Comparison of ENCODE assay signal across 7 mouse cellular contexts in the genomic region with DNA sequence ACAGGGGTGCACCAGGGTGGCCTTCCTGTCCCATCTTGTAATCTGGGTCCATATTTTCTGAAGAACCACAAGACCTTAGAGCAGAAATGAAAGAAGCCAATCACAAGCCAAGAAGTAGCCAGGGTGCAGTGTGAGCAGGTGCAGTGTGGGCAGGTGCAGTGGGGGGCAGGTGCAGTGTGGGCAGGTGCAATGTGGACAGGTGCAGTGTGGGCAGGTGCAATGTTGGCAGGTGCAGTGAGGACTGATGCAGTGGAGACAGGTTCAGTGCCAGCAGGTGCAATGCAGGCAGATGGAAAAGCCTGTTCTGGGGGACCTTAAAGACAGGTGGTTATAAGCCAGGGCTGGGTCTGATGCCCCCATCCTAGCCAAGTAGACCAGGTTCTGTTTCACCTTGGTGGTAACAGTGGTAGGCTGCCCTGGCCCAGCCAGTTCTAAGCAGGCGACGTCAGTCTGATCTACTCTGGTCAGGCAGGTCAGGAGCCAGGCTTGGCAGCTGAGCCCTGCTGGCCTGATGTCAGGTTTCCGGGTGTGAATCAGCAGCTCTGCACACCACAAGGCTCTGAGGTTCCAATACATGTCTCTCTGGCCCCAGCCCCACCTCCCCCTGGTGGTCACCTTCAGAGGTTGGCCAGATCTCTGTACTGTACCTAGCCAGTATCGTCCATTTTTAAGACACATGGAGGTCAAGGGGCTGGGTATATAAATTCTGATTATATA.
DNase-seq lines count a peak whose midpoint lies in the region; ATAC-seq and TF ChIP-seq lines count a peak whose summit lies in the region.

No protein-coding gene starts in this region.

- peaks cover 83% of the 10 kb centered on the region for H3K27me3 ChIP-seq in CH12.LX (replicated peaks)
- H3K27me3 ChIP-seq in kidney, embryonic 16.5 days (ENCODE audit: insufficient read depth, low read length), result no peaks in the 10 kb centered on the region
- H3K27me3 ChIP-seq in myocyte (ENCODE audit: control insufficient read depth, insufficient read depth, insufficient read length), result peaks cover 17% of the 10 kb centered on the region

- H3K9me3 ChIP-seq in CH12.LX (replicated peaks; ENCODE audit: low read length), result no peaks in the 10 kb centered on the region
- H3K9me3 ChIP-seq in kidney, embryonic 16.5 days (ENCODE audit: low read length), result no peaks in the 10 kb centered on the region

- peak; percentile 7 for DNase-seq in CH12.LX (ENCODE audit: extremely low read depth)
- peak; percentile 27 to 71 for DNase-seq in adrenal gland, adult (ENCODE audit: inconsistent age in 2 of 2, low spot score in 1 of 2)
- DNase-seq in gastrocnemius, adult 2 months, result peak; percentile 84
- no peak for DNase-seq in left cerebral cortex, adult 18-20 months (ENCODE audit: low spot score in 2 of 2)
- DNase-seq in spleen, postnatal 4 days (ENCODE audit: low spot score in 2 of 2), result no peak

- intact Hi-C loops in gastrocnemius, adult 2 months (cut with DNase I), result no loop called here

- H3K36me3 ChIP-seq in CH12.LX (replicated peaks in 1 of 2; ENCODE audit: control insufficient read depth in 1 of 2, insufficient read depth in 1 of 2, low read length in 1 of 2) (no peaks in the 10 kb centered on the region), myocyte (ENCODE audit: control insufficient read depth, insufficient read depth) (no peaks in the 10 kb centered on the region)
- no peaks in the 10 kb centered on the region for H3K36me3 ChIP-seq in kidney, embryonic 16.5 days (ENCODE audit: insufficient read depth, low read length)

- 43% methylated on average over 4 of the region's 4 CpGs for WGBS in kidney, embryonic 16.5 days

- H3K4me2 ChIP-seq in CH12.LX (ENCODE audit: insufficient read depth, low read depth, poor library complexity, severe bottlenecking), result no peak overlapping the region
- no peak overlapping the region for H3K4me2 ChIP-seq in kidney, embryonic 16.5 days (replicated peaks; ENCODE audit: low read depth, low read length)
- H3K4me2 ChIP-seq in myocyte (ENCODE audit: low read depth), result no peak overlapping the region

- H3K4me3 ChIP-seq in CH12.LX (replicated peaks in 1 of 3; ENCODE audit: low read depth in 2 of 3, low read length in 2 of 3, poor library complexity in 1 of 3) (no peak overlapping the region), myocyte (no peak overlapping the region)
- no peak overlapping the region for H3K4me3 ChIP-seq in gastrocnemius, adult 2 months
- H3K4me3 ChIP-seq in kidney, embryonic 16.5 days (ENCODE audit: low read length), result no peak overlapping the region

- in situ Hi-C loops in CH12.LX (cut with MboI; ENCODE audit: low pct_ligation_motif_present, low pct_unique_long_range_greater_than_20kb, low sequenced_read_pairs), result no loop called here

- TF ChIP-seq POLR2A in CH12.LX (IDR thresholded peaks at IDR 0.05; ENCODE audit: low read depth, low read length) (no peak), myocyte (IDR thresholded peaks at IDR 0.05; ENCODE audit: insufficient read length, low read depth) (no peak)

- H3K4me1 ChIP-seq in CH12.LX (ENCODE audit: control insufficient read depth in 1 of 2, insufficient read depth in 2 of 2), result no peaks in the 10 kb centered on the region
- no peaks in the 10 kb centered on the region for H3K4me1 ChIP-seq in kidney, embryonic 16.5 days (ENCODE audit: insufficient read depth, low read length)

- H3ac ChIP-seq in myocyte (ENCODE audit: control insufficient read depth, insufficient read length), result no peak overlapping the region

- no peak overlapping the region for H3K27ac ChIP-seq in CH12.LX (ENCODE audit: insufficient read depth, low read depth)
- H3K27ac ChIP-seq in gastrocnemius, adult 2 months, result no peak overlapping the region
- no peak overlapping the region for H3K27ac ChIP-seq in kidney, embryonic 16.5 days (ENCODE audit: low read length)

- peak; percentile 9 for TF ChIP-seq RAD21 in CH12.LX (IDR thresholded peaks at IDR 0.05; ENCODE audit: low read depth, low read length)

- TF ChIP-seq CTCF in CH12.LX (conservative IDR thresholded peaks at IDR 0.05 in 1 of 2, IDR thresholded peaks at IDR 0.05 in 1 of 2; ENCODE audit: low read depth in 2 of 2, low read length in 2 of 2), result peak in 1 of 2 experiments; percentile 44; a peak in 2 of 4 replicates
- TF ChIP-seq CTCF in gastrocnemius, adult 2 months (IDR thresholded peaks at IDR 0.05), result peak; percentile 32; the same call in 1 of the 2 replicates

- peak; percentile 63 for ATAC-seq in kidney, embryonic 16.5 days (ENCODE audit: low FRiP score, low TSS enrichment)

- H3K79me2 ChIP-seq in CH12.LX (replicated peaks; ENCODE audit: control insufficient read depth, extremely low read depth, insufficient read depth, poor library complexity, severe bottlenecking) (no peaks in the 10 kb centered on the region), myocyte (ENCODE audit: control insufficient read depth, insufficient read depth) (no peaks in the 10 kb centered on the region)

- dilution Hi-C loops in CH12.LX (cut with MboI; ENCODE audit: extremely low pct_ligation_motif_present, extremely low pct_unique_long_range_greater_than_20kb, low sequenced_read_pairs), result no loop called here

- TF ChIP-seq EP300 in CH12.LX (IDR thresholded peaks at IDR 0.05; ENCODE audit: low read length), result no peak

- no peak overlapping the region for H3K9ac ChIP-seq in CH12.LX (ENCODE audit: insufficient read depth, low read depth)
- no peak overlapping the region for H3K9ac ChIP-seq in kidney, embryonic 16.5 days (replicated peaks; ENCODE audit: low read length)

TF ChIP-seq in CH12.LX, 34 proteins besides CTCF, POLR2A, EP300 and RAD21:
- TF ChIP-seq ZNF384 (IDR thresholded peaks at IDR 0.05; ENCODE audit: low read depth, low read length), result no peak
- peak; percentile 49 for TF ChIP-seq SMC3 (IDR thresholded peaks at IDR 0.05; ENCODE audit: low read depth, low read length)

TF ChIP-seq in myocyte, 11 proteins besides CTCF, POLR2A, EP300 and RAD21:
- TF ChIP-seq TCF12 (IDR thresholded peaks at IDR 0.05; ENCODE audit: insufficient read depth, poor library complexity, severe bottlenecking), result no peak
- TF ChIP-seq MYOD1 (IDR thresholded peaks at IDR 0.05; ENCODE audit: control insufficient read depth in 1 of 3, insufficient read length in 2 of 3, low read depth in 2 of 3), result peak in 2 of 3 experiments; percentile 77 to 78
- TF ChIP-seq MAX (IDR thresholded peaks at IDR 0.05; ENCODE audit: low read depth), result no peak
- no peak for TF ChIP-seq REST (IDR thresholded peaks at IDR 0.05; ENCODE audit: insufficient read depth, insufficient read length)
- TF ChIP-seq SRF (IDR thresholded peaks at IDR 0.05; ENCODE audit: control insufficient read depth, insufficient read length, low read depth), result no peak
- no peak for TF ChIP-seq CEBPB (IDR thresholded peaks at IDR 0.05; ENCODE audit: insufficient read depth, poor library complexity, severe bottlenecking)
- TF ChIP-seq TCF3 (IDR thresholded peaks at IDR 0.05; ENCODE audit: insufficient read length, low read depth), result peak; percentile 86
- no peak for TF ChIP-seq USF1 (IDR thresholded peaks at IDR 0.05; ENCODE audit: low read depth)
- peak in 2 of 3 experiments; percentile 84 to 93 for TF ChIP-seq MYOG (IDR thresholded peaks at IDR 0.05; ENCODE audit: control insufficient read depth in 1 of 3, insufficient read depth in 1 of 3, insufficient read length in 2 of 3, low read depth in 2 of 3)
- no peak for TF ChIP-seq E2F4 (IDR thresholded peaks at IDR 0.05; ENCODE audit: insufficient read depth)
- TF ChIP-seq POLR2AphosphoS2 (IDR thresholded peaks at IDR 0.05; ENCODE audit: insufficient read length, low read depth), result no peak
TF ChIP-seq in myocyte: peak in this region for 3.

Comparison
In these comparisons a context has a peak if more than half of its experiments do, and no peak if none do; other contexts are left out.
1. DNase-seq: peak in CH12.LX (single experiment), adrenal gland, adult (2 of 2) and gastrocnemius, adult 2 months (single experiment); none in left cerebral cortex, adult 18-20 months (0 of 2) and spleen, postnatal 4 days (0 of 2).